In the genomic region with DNA sequence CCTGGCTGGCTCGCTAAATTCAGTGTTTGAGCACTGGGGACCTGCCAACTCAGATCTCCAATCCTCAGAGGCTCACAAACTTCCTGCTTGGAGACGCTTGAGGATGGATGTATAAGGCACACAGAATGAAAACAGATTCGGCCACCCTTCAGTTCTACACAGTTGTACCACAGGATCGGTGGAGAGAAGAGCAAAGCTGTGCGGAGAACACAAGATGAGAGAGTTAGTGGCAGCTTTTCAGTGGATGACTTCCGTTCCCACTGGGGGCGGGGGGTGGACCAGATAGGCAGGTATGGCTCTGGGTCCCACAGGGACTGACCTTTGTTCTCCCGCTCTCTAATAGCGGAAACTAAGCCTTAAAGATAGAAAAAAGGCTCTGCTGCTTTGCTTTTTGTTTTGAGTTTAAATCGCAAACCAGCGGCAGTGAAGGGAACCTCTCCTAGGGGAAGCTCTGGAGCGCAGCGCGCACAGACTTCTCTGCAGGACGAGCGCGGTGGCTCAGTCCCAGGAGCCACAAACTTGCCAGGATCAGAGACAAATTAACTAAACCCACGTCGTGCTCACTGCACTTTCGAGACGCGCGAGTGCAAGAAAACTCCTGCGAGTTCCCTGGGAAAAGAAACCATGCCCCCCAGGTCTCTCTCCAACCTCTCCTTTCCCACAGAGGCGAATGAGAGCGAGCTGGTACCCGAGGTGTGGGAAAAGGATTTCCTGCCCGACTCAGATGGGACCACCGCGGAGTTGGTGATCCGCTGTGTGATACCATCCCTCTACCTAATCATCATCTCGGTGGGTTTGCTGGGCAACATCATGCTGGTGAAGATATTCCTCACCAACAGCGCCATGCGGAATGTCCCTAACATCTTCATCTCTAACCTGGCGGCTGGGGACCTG, we compare ENCODE assay signal across 7 mouse cellular contexts. TPM values are rescaled to one million over a fixed set of nuclear protein-coding genes. Genes with fewer than 3 reads are reported as not detected.
A peak's percentile ranks its signal among the peaks of the same experiment; 100 is the strongest.
DNase-seq lines count a peak whose midpoint lies in the region; ATAC-seq lines count a peak whose summit lies in the region.

No protein-coding gene starts in this region.

- H3K36me3 ChIP-seq in megakaryocyte, embryonic 14.5 days (replicated peaks; ENCODE audit: low read length), result no peaks in the 10 kb centered on the region
- H3K36me3 ChIP-seq in forebrain, embryonic 11.5 days (ENCODE audit: control insufficient read depth, insufficient read depth, low read length), result no peaks in the 10 kb centered on the region
- no peaks in the 10 kb centered on the region for H3K36me3 ChIP-seq in limb, embryonic 12.5 days

- no peaks in the 10 kb centered on the region for H3K9me3 ChIP-seq in megakaryocyte, embryonic 14.5 days
- no peaks in the 10 kb centered on the region for H3K9me3 ChIP-seq in forebrain, embryonic 11.5 days (ENCODE audit: control insufficient read depth, low read length)
- no peaks in the 10 kb centered on the region for H3K9me3 ChIP-seq in limb, embryonic 12.5 days

- WGBS in forebrain, embryonic 11.5 days, result 1% methylated on average over 35 of the region's 35 CpGs
- 3% methylated on average over 35 of the region's 35 CpGs for WGBS in limb, embryonic 12.5 days

- peaks cover 10% of the 10 kb centered on the region for H3K4me1 ChIP-seq in megakaryocyte, embryonic 14.5 days
- no peaks in the 10 kb centered on the region for H3K4me1 ChIP-seq in forebrain, embryonic 11.5 days (replicated peaks; ENCODE audit: control insufficient read depth, insufficient read depth, low read length)
- peaks cover 13% of the 10 kb centered on the region; the same call in 1 of the 2 replicates for H3K4me1 ChIP-seq in limb, embryonic 12.5 days (replicated peaks)

- peaks cover 14% of the 10 kb centered on the region for H3K27me3 ChIP-seq in megakaryocyte, embryonic 14.5 days (replicated peaks)
- no peaks in the 10 kb centered on the region; the same call in 1 of the 2 replicates for H3K27me3 ChIP-seq in forebrain, embryonic 11.5 days (ENCODE audit: control insufficient read depth, insufficient read depth, low read length)
- peaks cover 17% of the 10 kb centered on the region for H3K27me3 ChIP-seq in limb, embryonic 12.5 days

- peak overlapping the region; percentile 77 for H3K4me3 ChIP-seq in megakaryocyte, embryonic 14.5 days (replicated peaks)
- H3K4me3 ChIP-seq in forebrain, embryonic 11.5 days (ENCODE audit: low read depth, low read length), result peak overlapping the region; percentile 28
- H3K4me3 ChIP-seq in limb, embryonic 12.5 days (replicated peaks), result peak overlapping the region; percentile 43

- H3K9ac ChIP-seq in forebrain, embryonic 11.5 days (ENCODE audit: low read length), result no peak overlapping the region; the same call in 1 of the 2 replicates
- H3K9ac ChIP-seq in limb, embryonic 12.5 days (replicated peaks), result peak overlapping the region; percentile 37; the same call in 1 of the 2 replicates

- H3K27ac ChIP-seq in forebrain, embryonic 11.5 days (ENCODE audit: low read depth, low read length), result no peak overlapping the region
- H3K27ac ChIP-seq in limb, embryonic 12.5 days, result no peak overlapping the region

- H3K4me2 ChIP-seq in forebrain, embryonic 11.5 days (ENCODE audit: low read depth, low read length, severe bottlenecking), result peak overlapping the region; percentile 79
- peak overlapping the region; percentile 83 for H3K4me2 ChIP-seq in limb, embryonic 12.5 days

- no peak for ATAC-seq in megakaryocyte, adult 5-6 weeks (ENCODE audit: poor library complexity, severe bottlenecking)
- peak; percentile 69 for ATAC-seq in forebrain, embryonic 11.5 days (replicated peaks; ENCODE audit: low FRiP score)
- ATAC-seq in limb, embryonic 12.5 days (ENCODE audit: insufficient number of reproducible peaks, insufficient read depth, low FRiP score, low TSS enrichment, low read depth), result no peak; the same call in 1 of the 2 replicates

- DNase-seq in forebrain, embryonic 11.5 days (ENCODE audit: low spot score), result peak; percentile 60
- peak; percentile 38 for DNase-seq in retina, embryonic 14.5 days (ENCODE audit: low spot score)
- DNase-seq in urinary bladder, postnatal 25 days (ENCODE audit: low spot score), result no peak
- DNase-seq in adrenal gland, adult 8-10 months, result no peak

RNA-seq across cellular contexts. Expression of gene Gje1, which starts 41.9 kb away (rescaled TPM):
- polyA plus RNA-seq in megakaryocyte, embryonic 14.5 days (2012; ENCODE audit: insufficient read depth, low replicate concordance), result 3.1 TPM in 1 of 2 replicates, not detected in the other
- not detected in 2 replicates for total RNA-seq in megakaryocyte, adult 5-6 weeks (2015)
- total RNA-seq in megakaryocyte, adult 5-6 weeks (2017), result not detected in 2 replicates
- polyA plus RNA-seq in forebrain, embryonic 11.5 days (2014; fragmentation: Nextera tagmentation; extraction: Ambion mirVana), result not detected in 2 replicates
- not detected in 2 replicates for polyA plus RNA-seq in limb, embryonic 12.5 days (2016; fragmentation: Nextera tagmentation; extraction: Ambion mirVana)
- not detected for total RNA-seq in adrenal gland, adult 8-10 months (2022)

RNA-seq across cellular contexts. Expression of gene Nmbr, which starts 54.5 kb away (rescaled TPM):
- polyA plus RNA-seq in megakaryocyte, embryonic 14.5 days (2012; ENCODE audit: insufficient read depth, low replicate concordance), result not detected in 2 replicates
- not detected in 2 replicates for total RNA-seq in megakaryocyte, adult 5-6 weeks (2015)
- total RNA-seq in megakaryocyte, adult 5-6 weeks (2017), result 0.73 TPM in 1 of 2 replicates, not detected in the other
- polyA plus RNA-seq in forebrain, embryonic 11.5 days (2014; fragmentation: Nextera tagmentation; extraction: Ambion mirVana), result 0.87 TPM in 1 of 2 replicates, not detected in the other
- 0.26 and 0.40 TPM in 2 replicates for polyA plus RNA-seq in limb, embryonic 12.5 days (2016; fragmentation: Nextera tagmentation; extraction: Ambion mirVana)
- total RNA-seq in adrenal gland, adult 8-10 months (2022), result under 1 TPM in 3 of 4 experiments, not detected in 1; 0.48 to 0.95 (median 0.49) TPM

RNA-seq across cellular contexts. Expression of gene Vta1, which starts 54.6 kb away (rescaled TPM):
- polyA plus RNA-seq in megakaryocyte, embryonic 14.5 days (2012; ENCODE audit: insufficient read depth, low replicate concordance), result 12.4 and 15.5 TPM in 2 replicates
- total RNA-seq in megakaryocyte, adult 5-6 weeks (2015), result 71.7 and 92.2 TPM in 2 replicates
- total RNA-seq in megakaryocyte, adult 5-6 weeks (2017), result 60.9 and 72.9 TPM in 2 replicates
- polyA plus RNA-seq in forebrain, embryonic 11.5 days (2014; fragmentation: Nextera tagmentation; extraction: Ambion mirVana), result 139 and 157 TPM in 2 replicates
- polyA plus RNA-seq in limb, embryonic 12.5 days (2016; fragmentation: Nextera tagmentation; extraction: Ambion mirVana), result 96.5 and 108 TPM in 2 replicates
- 10 to 100 TPM; 46.2 to 52.8 (median 49.2) TPM for total RNA-seq in adrenal gland, adult 8-10 months (2022)

Comparison
In these comparisons a context has a peak if more than half of its experiments do, and no peak if none do; other contexts are left out.
1. DNase-seq: peak in forebrain, embryonic 11.5 days (single experiment) and retina, embryonic 14.5 days (single experiment); none in urinary bladder, postnatal 25 days (single experiment) and adrenal gland, adult 8-10 months (single experiment).
2. Peak in every context shown above with its lines, with median percentiles within 50 percentile points of each other: H3K4me3 ChIP-seq.